Mouse (Mus musculus) small intestine, adult 2 months (tissue): ENCODE data around the gene Olfr1375. TPM values are rescaled to one million over a fixed set of nuclear protein-coding genes. Genes with fewer than 3 reads are reported as not detected.
"Not testable (repeated sequence)": the region's sequence is repeated elsewhere in the genome, so short reads cannot be mapped to it uniquely, and the experiment has no call there.

ENCODE experiments used
- H3K27ac ChIP-seq: fragments of 200-500 bp; 2 replicates; pipeline ENCODE4 v1.5.1; 2012; ENCODE audit warnings: low read depth, low read length, control low read depth, inconsistent platforms; ENCODE audit not compliant: insufficient read depth
- H3K27me3 ChIP-seq: fragments of 200-500 bp; 2 replicates; pipeline ENCODE4 v1.6.1; 2012; ENCODE audit warnings: mild to moderate bottlenecking, moderate library complexity, low read length, inconsistent platforms; ENCODE audit not compliant: control insufficient read depth, insufficient read depth
- H3K36me3 ChIP-seq: fragments of 200-500 bp; 2 replicates; pipeline ENCODE4 v1.6.1; 2012; ENCODE audit warnings: mild to moderate bottlenecking, low read length, control low read depth, inconsistent platforms; ENCODE audit not compliant: control insufficient read depth, insufficient read depth
- H3K4me1 ChIP-seq: fragments of 200-500 bp; 2 replicates; pipeline ENCODE4 v1.6.1; 2012; ENCODE audit warnings: low read length, inconsistent platforms, mixed read lengths; ENCODE audit not compliant: control insufficient read depth, insufficient read depth, insufficient read length
- H3K4me3 ChIP-seq: fragments of 200-500 bp; 2 replicates; pipeline ENCODE4 v1.5.1; 2012; ENCODE audit warnings: low read depth, mild to moderate bottlenecking, control low read depth, inconsistent platforms, low read length, moderate library complexity
- CTCF ChIP-seq: fragments of 200-500 bp; IDR thresholded peaks from 2 replicates; pipeline ENCODE4 v1.5.1; 2012; ENCODE audit warnings: low read depth, mild to moderate bottlenecking, control low read depth, inconsistent platforms, low read length, moderate library complexity, mixed read lengths; ENCODE audit not compliant: insufficient replicate concordance, insufficient read length; ENCODE audit errors: extremely low read depth
- POLR2A ChIP-seq: fragments of 200-500 bp; IDR thresholded peaks from 2 replicates; pipeline ENCODE4 v1.6.1; 2012; ENCODE audit warnings: low read depth, mild to moderate bottlenecking, control low read depth, inconsistent platforms, low read length, moderate library complexity
- WGBS: fragments of 180-500 bp; shearing (Covaris S2); methylation state at CpG from one replicate; pipeline ENCODE4 v1.1.7; 2018; 5-methylcytosine and 5-hydroxymethylcytosine counted together
- polyA plus RNA-seq: library from polyadenylated mRNA; depleted of rRNA; stranded (reverse); fragments of >200 nt; gene quantifications from 2 replicates; pipeline ENCODE4 v1.2.3, GENCODE M21; 2012

Olfr1375 gene
- polyA plus RNA-seq, 1 experiment = not detected

DNA sequence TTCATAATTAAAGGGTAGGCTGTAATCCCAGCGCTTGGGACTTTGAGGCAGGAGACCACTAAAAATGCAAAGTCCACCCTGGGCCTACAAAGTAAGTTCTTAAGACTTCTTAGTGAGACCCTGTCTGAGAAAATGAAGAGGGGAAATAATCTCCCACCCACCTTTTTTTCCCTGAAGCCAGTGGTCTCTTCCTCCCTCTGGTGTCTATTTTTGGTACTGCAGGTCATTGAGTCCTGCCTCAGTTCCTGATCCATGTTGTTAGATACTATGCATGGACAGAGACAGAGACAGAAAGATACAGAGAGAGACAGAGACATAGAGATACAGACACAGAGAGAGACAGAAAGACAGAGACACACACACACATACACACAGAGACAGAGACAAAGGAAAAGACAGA lies 15.1 kb upstream of the Olfr1375 start:
- no peaks in the 10 kb centered on the region for H3K36me3 ChIP-seq
- 35% methylated on average over 1 of the region's 1 CpGs for WGBS

DNA sequence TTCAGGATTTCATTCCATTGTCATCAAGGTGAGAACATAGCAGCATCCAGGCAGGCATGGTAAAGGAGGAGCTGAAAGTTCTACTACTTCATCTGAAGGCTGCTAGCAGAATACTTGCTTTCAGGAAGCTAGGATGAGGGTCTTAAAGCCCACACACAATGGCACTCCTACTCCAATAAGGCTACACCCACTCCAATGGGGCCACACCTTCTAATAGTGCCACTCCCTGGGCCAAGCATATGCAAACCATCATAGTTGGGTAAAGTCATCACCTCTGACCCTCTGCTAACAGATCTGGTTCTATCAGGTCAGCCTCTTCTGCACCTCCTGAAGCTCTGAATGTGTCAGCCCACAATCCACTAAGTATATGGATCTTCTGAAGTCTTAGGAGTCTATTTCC lies 13.8 kb upstream of the Olfr1375 start:
- H3K4me3 ChIP-seq, H3K27ac ChIP-seq, H3K27me3 ChIP-seq, H3K36me3 ChIP-seq, H3K4me1 ChIP-seq: not testable (repeated sequence)

More for the DNA sequence above, 15.1 kb upstream of the Olfr1375 start:
- no peaks in the 10 kb centered on the region; the same call in 1 of the 2 replicates for H3K27me3 ChIP-seq
- no peak for TF ChIP-seq CTCF
- TF ChIP-seq POLR2A = no peak
- no peak overlapping the region for H3K27ac ChIP-seq
- no peak overlapping the region for H3K4me3 ChIP-seq
- H3K4me1 ChIP-seq = no peaks in the 10 kb centered on the region

DNA sequence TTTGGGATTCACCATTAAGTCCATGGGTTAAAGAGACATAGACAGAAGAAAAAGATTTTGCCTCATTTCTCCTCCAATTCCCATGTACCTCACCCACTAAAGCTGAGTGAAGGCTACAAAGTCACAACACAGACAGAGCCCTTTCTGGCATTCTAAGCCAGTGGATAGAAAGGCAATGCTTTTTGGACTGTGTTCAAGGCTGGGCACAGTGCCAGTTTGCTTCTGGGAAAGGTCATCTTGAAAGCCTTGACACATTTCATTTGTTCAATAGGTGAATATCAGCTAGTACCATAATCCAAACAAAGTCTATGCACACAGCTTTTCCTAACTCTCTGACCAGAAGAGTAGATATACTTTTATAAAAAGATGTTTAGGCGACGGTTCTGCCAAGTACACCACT lies 12.0 kb upstream of the Olfr1375 start:
- Histone ChIP-seq H3K4me3 (no peak overlapping the region), H3K36me3 (no peaks in the 10 kb centered on the region), H3K4me1 (no peaks in the 10 kb centered on the region), H3K27me3 (no peaks in the 10 kb centered on the region; the same call in 1 of the 2 replicates), H3K27ac (no peak overlapping the region)
- no peak for TF ChIP-seq CTCF
- TF ChIP-seq POLR2A = no peak
- WGBS = 69% methylated on average over 2 of the region's 2 CpGs

DNA sequence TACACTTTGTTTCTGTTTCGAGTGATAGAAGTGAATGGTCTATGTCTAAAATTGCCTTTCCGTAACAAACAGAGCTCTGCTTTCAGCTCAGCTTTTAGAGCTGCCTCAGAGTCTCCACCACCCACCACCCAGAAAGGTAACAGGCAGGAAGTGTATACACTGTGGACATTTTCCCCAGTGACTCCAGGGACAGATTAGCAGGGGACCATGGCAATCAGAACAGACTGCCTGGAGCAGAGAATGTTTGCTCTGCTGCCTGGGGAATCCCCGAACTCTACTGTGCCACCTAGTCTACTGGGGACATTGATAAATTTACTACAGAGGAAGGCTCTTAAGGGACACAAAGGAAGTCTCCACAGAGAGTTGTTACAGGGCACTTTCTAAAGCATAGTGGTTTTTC lies 3.1 kb upstream of the Olfr1375 start:
- not testable (repeated sequence) for H3K27ac ChIP-seq, H3K27me3 ChIP-seq, H3K4me3 ChIP-seq, H3K4me1 ChIP-seq, H3K36me3 ChIP-seq
- WGBS = 44% methylated on average over 3 of the region's 3 CpGs

DNA sequence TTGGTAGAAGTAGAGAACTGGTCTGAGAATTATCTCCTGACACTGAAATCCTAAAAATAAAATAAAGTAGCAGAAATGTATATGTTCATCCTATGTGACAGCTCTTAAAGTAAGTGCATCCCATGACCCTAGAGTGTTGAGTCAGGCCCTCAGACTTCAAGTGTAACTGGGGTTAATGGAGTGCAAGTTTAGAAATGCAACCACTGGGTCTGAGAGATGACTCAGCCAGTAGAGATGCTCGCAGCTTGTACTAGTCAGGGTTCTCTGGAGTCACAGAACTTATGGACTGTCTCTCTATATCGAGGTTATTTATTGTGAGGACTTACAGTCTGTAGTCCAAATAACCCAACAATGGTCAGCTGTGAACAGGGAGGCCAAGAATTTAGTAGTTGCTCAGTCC lies 3.8 kb downstream of the Olfr1375 start:
- Histone ChIP-seq H3K4me3 (no peak overlapping the region), H3K27me3 (no peaks in the 10 kb centered on the region), H3K36me3 (no peaks in the 10 kb centered on the region), H3K27ac (no peak overlapping the region), H3K4me1 (no peaks in the 10 kb centered on the region)
- TF ChIP-seq CTCF (no peak), POLR2A (no peak)
- 53% methylated on average over 2 of the region's 2 CpGs for WGBS

DNA sequence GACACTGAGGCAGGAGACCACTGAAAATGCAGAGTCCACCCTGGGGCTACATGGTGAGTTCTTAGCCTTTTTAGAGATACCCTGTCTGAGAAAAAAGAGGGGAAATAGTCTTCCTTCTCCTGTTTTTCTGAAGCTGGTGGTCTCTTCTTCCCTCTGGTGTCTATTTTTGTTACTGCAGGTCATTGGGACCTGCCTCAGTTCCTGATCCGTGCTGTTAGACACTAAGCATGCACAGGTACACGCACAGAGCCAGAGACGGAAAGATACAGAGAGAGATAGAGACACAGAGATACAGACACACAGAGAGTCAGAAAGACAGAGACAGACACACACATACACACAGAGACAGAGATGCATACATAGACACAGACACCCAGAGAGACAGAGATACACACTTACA lies 5.3 kb downstream of the Olfr1375 start:
- Histone ChIP-seq H3K36me3 (no peaks in the 10 kb centered on the region), H3K27me3 (no peaks in the 10 kb centered on the region), H3K27ac (no peak overlapping the region), H3K4me1 (no peaks in the 10 kb centered on the region), H3K4me3 (no peak overlapping the region)
- TF ChIP-seq POLR2A (no peak), CTCF (no peak)
- 33% methylated on average over 3 of the region's 3 CpGs for WGBS

DNA sequence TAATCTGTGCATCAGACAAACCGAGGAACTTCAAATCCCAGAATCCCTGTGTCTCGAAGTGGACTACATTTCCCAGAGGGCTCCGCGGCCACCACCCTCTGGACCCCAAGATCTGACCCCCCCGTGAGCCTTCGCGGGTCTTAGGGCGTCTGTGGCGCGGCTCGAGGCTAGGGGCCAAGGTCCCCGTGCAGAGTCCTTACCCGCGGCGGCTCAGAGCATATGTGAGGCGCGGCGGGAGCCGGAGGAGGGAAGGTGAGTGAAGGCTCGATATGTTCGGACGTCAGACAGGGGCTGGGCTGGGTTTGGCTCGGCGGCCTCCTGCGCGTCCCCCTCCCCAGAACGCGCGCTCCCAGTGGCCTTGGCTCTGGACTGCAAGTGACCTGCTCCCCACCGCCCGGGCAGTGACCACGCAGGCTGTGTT lies 11.3 kb downstream of the Olfr1375 start, which contains the start of gene Zfp354a:
Gene Zfp354a (plus strand): TSS at position 107 of the 421 bp plus-strand sequence.
- Histone ChIP-seq H3K4me1 (no peaks in the 10 kb centered on the region), H3K4me3 (peak within 1 kb of the TSS; percentile 92), H3K27me3 (no peaks in the 10 kb centered on the region), H3K36me3 (no peaks in the 10 kb centered on the region), H3K27ac (no peak within 1 kb of the TSS)
- under 1% methylated on average over 32 of the region's 32 CpGs for WGBS
- no peak for TF ChIP-seq POLR2A
- no peak for TF ChIP-seq CTCF

DNA sequence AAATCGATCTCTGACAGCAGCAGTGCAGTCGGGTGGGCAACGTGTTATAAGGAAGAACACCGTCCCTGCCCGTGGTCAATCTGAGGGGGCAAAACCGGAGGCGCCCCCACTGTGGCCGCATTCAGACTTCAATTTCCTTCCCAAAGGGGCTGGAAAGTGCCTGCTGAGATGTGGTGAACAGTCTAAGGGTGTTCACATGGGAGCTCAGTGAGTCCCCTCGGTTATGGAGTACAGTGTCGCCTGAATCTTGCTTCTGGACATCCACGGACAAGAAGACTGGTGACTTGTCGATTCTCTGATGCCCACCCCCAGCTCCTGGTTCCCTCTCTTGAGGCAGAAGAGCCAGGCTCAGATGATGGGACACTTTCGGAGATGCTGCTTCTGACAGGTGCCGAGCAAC lies 11.7 kb downstream of the Olfr1375 start:
- peak overlapping the region; percentile 92 for H3K4me3 ChIP-seq
- H3K36me3 ChIP-seq = no peaks in the 10 kb centered on the region
- 15% methylated on average over 14 of the region's 14 CpGs for WGBS
- H3K27ac ChIP-seq = no peak overlapping the region
- no peaks in the 10 kb centered on the region for H3K4me1 ChIP-seq
- TF ChIP-seq POLR2A = no peak
- TF ChIP-seq CTCF = no peak
- H3K27me3 ChIP-seq = no peaks in the 10 kb centered on the region
